Mouse (Mus musculus) brain, embryonic 14.5 days (tissue): ENCODE measurements at regions not wholly inside any gene's neighbourhood (a gene's known extent, or its start where the extent isn't known, plus 50 kb on each side); places are given as distances from the start of the nearest gene placed in this dataset.

Experiments
- DNase-seq: peaks from one replicate; pipeline ENCODE4 v3.0.0-alpha.2; 2011; ENCODE audit warnings: low read depth
- CTCF ChIP-seq: fragments of 200-500 bp; IDR thresholded peaks from 2 replicates; pipeline ENCODE4 v1.5.1; 2012; ENCODE audit warnings: inconsistent platforms, mild to moderate bottlenecking, moderate library complexity, borderline replicate concordance; ENCODE audit not compliant: insufficient read depth, insufficient read length; ENCODE audit errors: extremely low read depth
- POLR2A ChIP-seq: fragments of 200-500 bp; IDR thresholded peaks from 2 replicates; pipeline ENCODE4 v1.6.1; 2012; ENCODE audit warnings: mild to moderate bottlenecking, inconsistent platforms, borderline replicate concordance; ENCODE audit not compliant: poor library complexity, insufficient read depth, insufficient read length, severe bottlenecking; ENCODE audit errors: extremely low read depth

DNA sequence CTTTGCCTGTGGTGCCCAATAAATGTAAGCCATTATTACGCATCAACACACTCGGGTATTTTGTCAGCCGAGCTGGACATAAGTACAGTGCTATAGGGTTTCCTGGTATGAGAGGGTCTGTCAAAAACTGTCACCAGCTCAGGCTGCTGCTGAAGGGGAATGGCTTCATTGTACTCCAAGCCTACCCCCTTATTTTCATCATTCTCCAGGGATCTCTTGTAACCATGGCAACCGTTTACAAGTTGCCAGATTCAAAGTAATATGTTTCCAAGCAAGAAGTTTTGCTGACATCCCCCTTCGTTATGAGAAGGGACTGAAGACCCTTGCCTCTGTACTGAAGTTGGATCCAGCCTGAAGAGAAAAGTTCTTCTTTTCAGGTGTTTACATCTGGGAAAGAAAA, 410.3 kb upstream of the Kdm8 start:
- peak; percentile 67 for DNase-seq
- TF ChIP-seq CTCF (no peak), POLR2A (no peak)

DNA sequence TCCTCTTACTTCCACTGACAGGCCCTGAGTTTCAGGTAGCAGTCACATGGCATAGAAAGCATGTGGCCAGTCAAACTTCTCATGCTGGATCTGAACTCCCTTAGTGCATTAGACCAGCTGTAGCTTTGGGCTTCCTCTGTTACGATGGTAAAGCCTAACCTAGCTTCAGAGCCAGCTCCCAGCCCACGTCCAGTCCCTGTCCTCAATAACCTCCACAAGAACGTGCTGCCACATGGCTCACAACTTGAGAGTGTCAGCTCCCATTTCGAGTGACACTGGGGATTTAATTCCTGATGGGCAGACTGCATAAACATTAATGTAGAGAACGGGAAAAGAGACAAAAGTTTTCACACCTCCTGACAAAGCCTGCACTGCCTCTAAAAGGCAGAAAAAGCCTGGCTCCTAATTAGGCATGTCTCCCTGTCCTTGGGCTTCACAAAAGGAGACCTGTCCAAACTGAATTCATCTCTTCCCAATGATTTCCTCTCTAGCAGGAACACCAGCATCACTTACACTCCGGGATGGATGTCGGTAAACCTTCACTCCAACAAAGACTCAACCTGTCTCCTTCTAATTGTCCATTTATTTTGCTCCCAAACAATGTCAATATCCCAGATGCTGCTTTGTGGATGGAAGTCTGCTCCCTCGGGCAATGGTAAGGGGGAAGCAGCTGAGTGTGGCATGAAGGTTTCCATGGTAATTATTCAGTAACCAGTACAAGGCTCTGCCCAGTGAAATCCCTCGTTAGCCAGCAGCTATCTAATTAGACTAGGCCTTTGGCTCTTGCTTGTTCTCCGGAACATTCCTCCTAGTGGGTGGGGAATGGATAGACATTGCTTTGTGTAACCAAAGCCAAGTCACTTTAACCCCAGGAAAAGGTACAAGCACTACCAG, 408.1 kb upstream of the Kdm8 start:
- DNase-seq, result peak; percentile 94
- TF ChIP-seq CTCF, result no peak
- no peak for TF ChIP-seq POLR2A

DNA sequence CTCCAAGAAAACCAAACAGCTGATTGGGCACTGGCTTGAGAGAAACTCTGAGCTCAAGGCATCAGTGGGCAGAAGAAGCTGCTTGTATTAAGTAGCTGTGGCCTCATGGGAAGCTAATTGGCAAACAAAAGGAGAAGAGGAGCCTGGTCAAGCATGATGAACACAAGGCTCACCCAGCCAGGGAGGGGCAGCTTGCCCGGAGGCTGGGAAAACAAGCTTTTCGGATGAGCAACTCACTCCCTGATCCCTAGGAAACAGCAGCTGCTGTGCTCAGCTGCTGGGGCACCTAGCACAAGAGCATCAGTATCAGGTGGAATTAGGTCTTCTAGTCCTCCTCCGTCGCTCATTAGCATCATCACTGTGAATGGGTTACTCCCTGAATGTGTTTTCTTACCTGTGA, 405.6 kb upstream of the Kdm8 start:
- TF ChIP-seq CTCF, result no peak
- no peak for TF ChIP-seq POLR2A
- DNase-seq, result peak; percentile 63

DNA sequence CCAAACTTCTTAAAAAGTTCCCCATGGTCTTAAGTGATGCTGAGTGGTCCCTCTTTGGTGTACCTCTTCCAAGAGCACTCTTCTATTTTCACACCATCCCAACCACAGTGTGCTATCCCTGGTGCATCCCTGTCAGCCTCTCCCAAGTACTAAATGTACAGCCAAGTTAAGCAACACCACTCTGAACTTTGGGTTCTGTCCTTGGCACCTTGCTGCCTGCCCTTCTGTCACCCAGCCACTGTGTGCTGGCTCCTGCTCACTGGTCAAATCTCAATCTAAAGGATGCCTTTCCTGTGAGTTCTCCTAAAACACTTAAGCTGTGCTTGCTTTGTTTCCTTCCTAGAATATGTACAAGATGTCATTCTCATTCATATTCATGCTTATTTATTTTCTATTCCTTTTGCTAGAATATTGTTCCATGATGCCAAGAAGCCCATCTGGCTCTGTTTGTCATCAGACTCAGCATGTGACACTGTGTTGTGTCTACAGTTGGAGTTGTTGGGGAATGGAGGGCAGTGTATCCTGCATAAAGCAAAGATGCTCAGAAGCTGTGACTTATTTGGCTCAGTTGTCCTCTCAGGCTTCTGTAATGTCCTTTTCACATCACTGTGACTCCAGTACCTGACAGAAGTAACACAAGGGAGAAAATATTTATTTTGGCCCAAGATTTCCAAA, 388.4 kb upstream of the Kdm8 start:
- peak; percentile 75 for DNase-seq
- TF ChIP-seq POLR2A, result no peak
- TF ChIP-seq CTCF, result no peak

DNA sequence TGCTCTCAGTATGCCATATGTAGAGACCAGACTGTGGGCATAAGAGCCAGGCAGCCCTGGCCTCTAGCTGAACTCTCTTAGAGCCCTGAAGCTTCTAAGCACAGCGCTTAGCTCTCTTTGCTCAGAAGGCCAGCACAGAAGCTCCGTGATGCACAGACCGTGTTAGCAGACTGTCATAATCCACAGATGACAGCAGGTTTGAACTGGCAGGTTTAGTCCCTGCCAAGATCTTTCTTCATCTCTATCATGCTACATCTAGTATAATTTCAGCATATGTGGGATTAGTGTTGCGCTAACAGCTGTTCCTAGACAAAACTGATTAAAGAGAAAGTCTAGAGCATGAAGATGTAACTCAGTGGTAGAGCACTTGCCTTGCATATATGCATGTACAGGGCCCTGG, 342.0 kb upstream of the Kdm8 start:
- no peak for TF ChIP-seq POLR2A
- no peak for TF ChIP-seq CTCF
- peak; percentile 78 for DNase-seq

DNA sequence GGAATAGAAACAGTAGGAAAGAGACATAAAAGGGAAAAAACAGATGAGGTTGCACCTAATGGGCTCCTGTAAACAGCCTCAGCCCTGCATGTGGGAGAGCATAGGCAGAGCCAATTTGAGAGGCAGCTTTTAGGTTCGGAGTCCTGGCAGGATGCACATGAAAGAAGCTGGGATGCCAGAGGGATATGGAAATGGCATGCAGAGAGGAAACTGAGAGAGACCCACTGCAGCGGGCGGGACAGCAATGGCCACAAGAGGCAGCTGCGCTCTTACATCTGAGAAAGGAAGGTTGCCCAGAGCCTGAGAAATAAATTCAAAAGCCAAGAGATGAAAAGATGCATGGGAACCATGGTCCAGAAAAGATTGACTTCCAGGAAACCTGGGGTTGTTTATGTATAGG, 340.5 kb upstream of the Kdm8 start:
- peak; percentile 49 for DNase-seq
- no peak for TF ChIP-seq CTCF
- TF ChIP-seq POLR2A, result no peak

DNA sequence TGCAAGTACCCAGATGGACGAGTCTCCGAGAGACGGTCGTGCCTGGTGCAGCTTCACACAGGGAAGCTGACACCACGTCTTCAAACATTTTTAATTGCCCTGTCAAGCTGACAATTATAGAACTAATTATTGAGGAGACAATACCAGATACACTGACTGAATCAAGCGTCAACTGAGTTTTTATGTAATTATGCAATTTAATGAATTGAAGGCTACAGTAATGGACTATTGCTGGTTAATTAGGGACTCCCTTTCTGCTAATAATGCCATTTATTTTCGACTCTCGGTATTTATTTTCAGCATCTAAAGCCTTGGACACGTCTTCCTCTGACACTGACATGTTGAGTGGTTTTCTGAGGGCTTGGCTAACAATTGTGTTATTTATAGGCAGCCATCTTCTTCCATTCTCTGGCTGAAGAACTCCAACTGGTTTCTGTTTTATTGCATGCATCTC, 331.6 kb upstream of the Kdm8 start:
- no peak for TF ChIP-seq CTCF
- no peak for TF ChIP-seq POLR2A
- peak; percentile 90 for DNase-seq

DNA sequence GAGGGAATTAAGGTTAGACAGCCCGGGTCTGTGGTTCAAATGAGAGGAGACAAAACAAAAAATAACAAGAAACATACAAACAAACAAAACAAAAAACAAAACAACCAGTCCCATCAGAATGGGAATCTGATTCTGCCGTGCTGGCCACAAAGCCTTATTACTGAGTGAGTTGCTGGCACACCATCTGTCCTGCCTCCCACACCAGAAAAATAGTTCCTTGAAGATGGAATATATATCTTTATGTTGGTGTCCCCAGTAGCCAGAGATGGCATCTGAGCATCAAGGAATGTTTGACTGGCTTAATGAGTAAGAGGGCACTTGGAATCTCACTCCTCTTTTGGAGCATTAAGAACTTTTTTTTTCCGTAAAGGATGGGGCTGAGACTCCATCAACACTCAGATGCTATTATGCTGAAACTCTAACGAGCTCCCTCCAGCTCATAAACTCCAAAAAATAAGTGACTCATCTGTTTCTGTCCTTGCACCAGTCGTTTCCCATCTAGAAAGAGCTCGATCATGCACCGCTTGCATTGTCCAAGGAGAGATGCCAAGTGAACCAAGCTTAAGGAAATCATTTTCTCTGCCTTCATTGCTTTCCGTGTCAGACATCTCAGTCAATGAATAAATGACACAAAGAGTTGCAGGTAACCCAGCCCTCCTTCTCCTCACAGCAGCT, 329.0 kb upstream of the Kdm8 start:
- TF ChIP-seq CTCF, result no peak
- TF ChIP-seq POLR2A, result no peak
- DNase-seq, result peak; percentile 18

DNA sequence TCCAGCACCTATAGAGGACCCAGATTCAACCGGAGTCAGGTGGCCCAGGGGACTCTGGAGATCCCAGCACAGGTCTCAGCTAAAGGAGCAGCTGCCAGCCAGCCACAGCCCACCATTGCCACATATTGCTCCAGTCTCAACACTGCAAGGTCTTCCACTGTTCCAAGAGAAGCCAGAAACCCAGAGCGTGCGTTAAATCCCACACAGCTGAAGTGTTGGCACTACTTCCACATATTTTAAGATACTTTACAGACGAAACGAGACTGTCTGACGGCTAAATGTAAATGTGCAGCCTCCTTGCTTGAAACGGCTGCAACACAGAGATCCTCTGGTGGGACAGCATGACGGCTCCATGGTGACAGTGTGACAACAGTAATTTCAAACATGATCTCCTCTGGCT, 327.3 kb upstream of the Kdm8 start:
- peak; percentile 51 for DNase-seq
- TF ChIP-seq CTCF (no peak), POLR2A (no peak)

DNA sequence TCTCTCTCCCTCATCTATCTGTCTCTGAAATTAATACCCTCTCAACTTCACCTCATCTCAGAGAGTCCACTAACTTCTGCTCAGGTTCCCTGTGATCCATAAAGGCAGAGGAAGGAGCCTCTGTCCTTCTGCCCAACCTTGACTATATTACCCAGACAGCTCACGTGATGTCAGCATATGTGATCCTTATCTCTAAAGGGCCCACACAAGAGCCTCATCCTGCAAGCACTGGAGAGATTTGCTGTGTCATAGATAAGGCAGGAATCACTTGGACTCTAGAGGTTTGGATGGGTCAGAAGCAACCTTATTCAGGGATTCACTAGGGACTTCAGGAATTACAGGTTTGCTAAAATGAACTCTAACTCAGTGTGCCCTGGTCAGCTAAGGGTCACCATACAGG, 315.3 kb upstream of the Kdm8 start:
- no peak for DNase-seq
- no peak for TF ChIP-seq CTCF
- TF ChIP-seq POLR2A, result no peak

DNA sequence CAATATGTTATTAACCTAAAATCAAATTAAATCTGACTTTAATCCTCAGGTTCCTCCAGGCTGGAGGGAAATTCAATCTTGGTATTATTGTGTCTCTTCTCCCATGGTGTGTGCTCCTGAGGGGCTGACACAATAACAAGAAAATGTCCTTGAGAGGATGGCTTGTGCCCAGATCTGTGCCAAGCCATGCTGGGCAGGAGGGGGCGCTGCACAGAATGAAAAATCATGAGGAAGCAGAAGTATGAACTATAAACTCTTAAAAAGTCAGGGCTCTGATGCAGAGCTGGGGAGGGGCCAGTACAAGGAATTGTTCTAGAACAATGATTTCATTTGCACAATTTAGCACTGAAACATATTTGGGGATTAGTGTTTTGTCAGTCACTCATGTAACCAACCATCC, 312.5 kb upstream of the Kdm8 start:
- DNase-seq, result no peak
- TF ChIP-seq POLR2A (no peak), CTCF (no peak)
